Mouse (Mus musculus): ENCODE results near the gene Ncl. TPM values are rescaled to one million over a fixed set of nuclear protein-coding genes. Genes with fewer than 3 reads are reported as not detected.

The Ncl gene
- total and polyA plus RNA-seq, 3 experiments = 246 to 1,708 (median 370) TPM

DNA sequence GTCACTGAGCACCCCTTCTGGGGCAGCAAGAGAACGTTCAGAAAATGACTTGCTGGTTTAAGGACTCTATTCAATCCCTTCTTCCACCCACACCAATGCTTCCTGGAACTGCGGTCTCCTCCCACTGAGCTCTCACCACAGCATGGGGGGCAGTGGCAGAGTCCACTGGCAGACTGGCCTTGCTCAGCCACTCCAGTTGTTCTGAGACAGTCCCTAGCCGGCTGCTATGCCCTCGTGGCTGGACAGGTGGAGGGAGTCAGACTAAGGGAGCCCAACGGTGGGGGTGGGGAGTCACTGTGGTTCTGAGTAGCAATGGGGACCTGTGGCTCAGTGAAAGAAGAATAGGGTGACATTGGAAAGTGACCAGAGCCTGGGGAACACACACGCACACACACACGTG, 58.5 kb downstream of the Ncl start:
- TF ChIP-seq TCF12 (IDR thresholded peaks at IDR 0.05; ENCODE audit: low read depth, low read length) (no peak), RAD21 (IDR thresholded peaks at IDR 0.05; ENCODE audit: low read depth, low read length) (no peak), UBTF (IDR thresholded peaks at IDR 0.05; ENCODE audit: borderline replicate concordance, insufficient read depth, low read depth, low read length) (no peak), EP300 (IDR thresholded peaks at IDR 0.05; ENCODE audit: low read depth in 1 of 2, low read length in 2 of 2) (no peak), KAT2A (conservative IDR thresholded peaks at IDR 0.05; ENCODE audit: low read depth, low read length) (no peak), BHLHE40 (IDR thresholded peaks at IDR 0.05; ENCODE audit: borderline replicate concordance, low read depth, low read length) (no peak), RCOR1 (IDR thresholded peaks at IDR 0.05; ENCODE audit: low read depth, low read length) (no peak), MXI1 (IDR thresholded peaks at IDR 0.05; ENCODE audit: low read depth, low read length) (no peak), JUND (IDR thresholded peaks at IDR 0.05; ENCODE audit: low read depth, low read length) (no peak), GATA1 (IDR thresholded peaks at IDR 0.05; ENCODE audit: low read depth, low read length) (no peak), MAFK (IDR thresholded peaks at IDR 0.05; ENCODE audit: borderline replicate concordance, low read depth, low read length) (no peak), MYB (IDR thresholded peaks at IDR 0.05; ENCODE audit: low read depth, low read length) (no peak), POLR2AphosphoS5 (IDR thresholded peaks at IDR 0.05; ENCODE audit: borderline replicate concordance, low read depth, low read length) (no peak)
- DNase-seq (ENCODE audit: low read depth, low spot score) = no peak
- no peak overlapping the region for H3K27ac ChIP-seq (ENCODE audit: control insufficient read depth, low read depth, low read length)
- no peak overlapping the region for H3K9ac ChIP-seq (ENCODE audit: control insufficient read depth, low read depth, low read length, poor library complexity, severe bottlenecking)
- H3K4me1 ChIP-seq (ENCODE audit: control insufficient read depth in 1 of 2, insufficient read depth in 2 of 2, low read length in 2 of 2) = no peaks in the 10 kb centered on the region
- no peaks in the 10 kb centered on the region for H3K36me3 ChIP-seq (ENCODE audit: control insufficient read depth in 1 of 2, insufficient read depth in 2 of 2, low read length in 2 of 2)
- no peaks in the 10 kb centered on the region for H3K9me3 ChIP-seq (replicated peaks; ENCODE audit: insufficient read depth, low read length)
- no peaks in the 10 kb centered on the region for H3K79me2 ChIP-seq (ENCODE audit: control insufficient read depth, insufficient read depth, low read length, poor library complexity)
- no peak overlapping the region for H3K4me3 ChIP-seq (ENCODE audit: control insufficient read depth in 1 of 2, insufficient read depth in 1 of 2, low read depth in 2 of 2, low read length in 2 of 2)
- H3K27me3 ChIP-seq (ENCODE audit: control insufficient read depth in 1 of 2, insufficient read depth in 2 of 2, low read length in 2 of 2) = peaks cover 0 to 4% of the 10 kb centered on the region in 2 experiments; a peak in 1 of 4 replicates

DNA sequence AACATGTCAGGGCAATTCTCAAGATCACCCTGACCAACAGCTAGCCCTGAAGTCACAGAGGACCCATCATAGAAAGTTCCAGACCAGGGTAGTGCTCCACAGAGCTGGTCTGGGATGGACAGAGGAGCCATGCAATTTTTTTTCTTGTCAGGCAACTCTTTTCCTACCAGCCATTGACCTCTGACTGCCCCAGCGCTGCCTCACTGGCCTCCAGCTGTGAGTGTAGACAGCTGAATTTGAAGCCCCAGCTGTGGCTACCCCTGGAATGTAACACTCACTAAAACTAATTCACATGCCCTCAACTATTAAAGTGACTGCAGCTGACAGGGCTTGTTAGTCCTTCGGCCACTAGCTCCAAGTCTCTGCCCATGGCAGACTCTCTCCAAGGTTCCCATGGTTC, 59.1 kb downstream of the Ncl start:
- no peak for TF ChIP-seq USF2 (IDR thresholded peaks at IDR 0.05; ENCODE audit: borderline replicate concordance in 1 of 2, insufficient read depth in 1 of 2, low read depth in 1 of 2, low read length in 2 of 2)
- TF ChIP-seq MYB (IDR thresholded peaks at IDR 0.05; ENCODE audit: low read depth, low read length) = no peak
- no peak for TF ChIP-seq POLR2AphosphoS5 (IDR thresholded peaks at IDR 0.05; ENCODE audit: borderline replicate concordance, low read depth, low read length)
- TF ChIP-seq ZNF384 (IDR thresholded peaks at IDR 0.05; ENCODE audit: low read depth, low read length) = no peak
- TF ChIP-seq NELFE (IDR thresholded peaks at IDR 0.05; ENCODE audit: low read depth, low read length) = no peak
- TF ChIP-seq RCOR1 (IDR thresholded peaks at IDR 0.05; ENCODE audit: low read depth, low read length) = no peak
- no peak for TF ChIP-seq ZC3H11A (IDR thresholded peaks at IDR 0.05; ENCODE audit: low read depth, low read length)
- no peak for TF ChIP-seq GATA1 (IDR thresholded peaks at IDR 0.05; ENCODE audit: low read depth, low read length)
- no peak for TF ChIP-seq TAL1 (IDR thresholded peaks at IDR 0.05; ENCODE audit: low read length)
- TF ChIP-seq USF1 (IDR thresholded peaks at IDR 0.05; ENCODE audit: low read depth, low read length) = no peak
- TF ChIP-seq E2F4 (IDR thresholded peaks at IDR 0.05; ENCODE audit: borderline replicate concordance, low read depth, low read length) = no peak
- TF ChIP-seq EP300 (IDR thresholded peaks at IDR 0.05; ENCODE audit: low read depth in 1 of 2, low read length in 2 of 2) = no peak
- no peak for TF ChIP-seq ZKSCAN1 (IDR thresholded peaks at IDR 0.05; ENCODE audit: low read depth, low read length)
- no peak for TF ChIP-seq MEF2A (IDR thresholded peaks at IDR 0.05; ENCODE audit: extremely low read depth, insufficient replicate concordance, low read depth, low read length, poor library complexity, severe bottlenecking)
- no peak for TF ChIP-seq SIN3A (IDR thresholded peaks at IDR 0.05; ENCODE audit: low read length)
- no peak for TF ChIP-seq MAZ (IDR thresholded peaks at IDR 0.05; ENCODE audit: low read depth, low read length)
- TF ChIP-seq MYC (IDR thresholded peaks at IDR 0.05; ENCODE audit: low read depth, low read length) = no peak
- H3K27ac ChIP-seq (ENCODE audit: control insufficient read depth, low read depth, low read length) = no peak overlapping the region
- peaks cover 0 to 4% of the 10 kb centered on the region in 2 experiments; a peak in 1 of 4 replicates for H3K27me3 ChIP-seq (ENCODE audit: control insufficient read depth in 1 of 2, insufficient read depth in 2 of 2, low read length in 2 of 2)
- H3K9ac ChIP-seq (ENCODE audit: control insufficient read depth, low read depth, low read length, poor library complexity, severe bottlenecking) = no peak overlapping the region
- no peaks in the 10 kb centered on the region for H3K36me3 ChIP-seq (ENCODE audit: control insufficient read depth in 1 of 2, insufficient read depth in 2 of 2, low read length in 2 of 2)
- H3K4me3 ChIP-seq (ENCODE audit: control insufficient read depth in 1 of 2, insufficient read depth in 1 of 2, low read depth in 2 of 2, low read length in 2 of 2) = no peak overlapping the region
- no peaks in the 10 kb centered on the region for H3K4me1 ChIP-seq (ENCODE audit: control insufficient read depth in 1 of 2, insufficient read depth in 2 of 2, low read length in 2 of 2)
- DNase-seq (ENCODE audit: low read depth, low spot score) = no peak
- H3K79me2 ChIP-seq (ENCODE audit: control insufficient read depth, insufficient read depth, low read length, poor library complexity) = no peaks in the 10 kb centered on the region
- H3K9me3 ChIP-seq (replicated peaks; ENCODE audit: insufficient read depth, low read length) = no peaks in the 10 kb centered on the region
